Mouse (Mus musculus) left cerebral cortex, adult 11 months (tissue): ENCODE data around the gene Ikbip.
A peak's percentile ranks its signal among the peaks of the same experiment; 100 is the strongest.

ENCODE experiments used
- DNase-seq: peaks from one replicate; pipeline ENCODE4 v3.0.0; 2022; ENCODE audit warnings: low spot score

Gene Ikbip

GRCm38 (mm10) chr10:91082550-91083392 is at the start of gene Ikbip, which contains the start of gene Apaf1:
Ikbip (plus strand) TSS chr10:91082940.
Apaf1 (minus strand) TSS chr10:91082770.
- peak; percentile 99 for DNase-seq

GRCm38 (mm10) chr10:91033942-91034341 is 48.8 kb upstream of the Ikbip start:
- peak; percentile 61 for DNase-seq

- no peak for DNase-seq
These were observed 33.0 kb upstream of the Ikbip start for GRCm38 (mm10) chr10:91049696-91050095.

GRCm38 (mm10) chr10:91051156-91051555 is 31.6 kb upstream of the Ikbip start:
- DNase-seq, result no peak

GRCm38 (mm10) chr10:91052734-91053133 is 30.0 kb upstream of the Ikbip start:
- no peak for DNase-seq

- no peak for DNase-seq
These were observed 22.0 kb upstream of the Ikbip start for GRCm38 (mm10) chr10:91060742-91061141.

- DNase-seq, result no peak
These were observed 20.4 kb upstream of the Ikbip start for GRCm38 (mm10) chr10:91062355-91062754.

GRCm38 (mm10) chr10:91071768-91072167 is 11.0 kb upstream of the Ikbip start:
- DNase-seq, result no peak

- DNase-seq, result no peak
These were observed 9.4 kb upstream of the Ikbip start for GRCm38 (mm10) chr10:91073345-91073744.

- no peak for DNase-seq
These were observed 6.1 kb upstream of the Ikbip start for GRCm38 (mm10) chr10:91076667-91077066.

- no peak for DNase-seq
These were observed 2.2 kb upstream of the Ikbip start for GRCm38 (mm10) chr10:91080540-91080939.

GRCm38 (mm10) chr10:91081959-91082507 is 707 bp upstream of the Ikbip start:
- DNase-seq, result no peak

- DNase-seq, result no peak
These were observed 720 bp downstream of the Ikbip start for GRCm38 (mm10) chr10:91083393-91083927.

GRCm38 (mm10) chr10:91092812-91093211 is 10.1 kb downstream of the Ikbip start:
- no peak for DNase-seq

- no peak for DNase-seq
These were observed 11.7 kb downstream of the Ikbip start for GRCm38 (mm10) chr10:91094251-91095104.

GRCm38 (mm10) chr10:91098056-91098455 is 15.3 kb downstream of the Ikbip start:
- DNase-seq, result no peak

GRCm38 (mm10) chr10:91100101-91100500 is 17.4 kb downstream of the Ikbip start:
- DNase-seq, result no peak

GRCm38 (mm10) chr10:91101936-91102335 is 19.2 kb downstream of the Ikbip start:
- no peak for DNase-seq

GRCm38 (mm10) chr10:91102799-91103590 is 20.3 kb downstream of the Ikbip start:
- DNase-seq, result no peak

GRCm38 (mm10) chr10:91105981-91106380 is 23.2 kb downstream of the Ikbip start:
- no peak for DNase-seq

- no peak for DNase-seq
These were observed 27.1 kb downstream of the Ikbip start for GRCm38 (mm10) chr10:91109841-91110240.
